Mouse (Mus musculus) c-Kit-positive CD71-negative TER-119-negative erythroid progenitor cells, embryonic 14.5 days (primary cell): ENCODE data around the gene Trpm6.

Source experiments
- DNase-seq: peaks from one replicate; pipeline ENCODE4 v3.0.0-alpha.2; 2013; ENCODE audit warnings: low read depth

Gene Trpm6

GRCm38 (mm10) chr19:18771561-18771960 lies 21.8 kb downstream of the Trpm6 start:
- DNase-seq: no peak

- DNase-seq: no peak
Measured at GRCm38 (mm10) chr19:18772888-18773488, 23.2 kb downstream of the Trpm6 start.

GRCm38 (mm10) chr19:18774085-18774484 lies 24.3 kb downstream of the Trpm6 start:
- DNase-seq: no peak

- DNase-seq: no peak
Measured at GRCm38 (mm10) chr19:18799646-18800045, 49.9 kb downstream of the Trpm6 start.

- no peak for DNase-seq
Measured at GRCm38 (mm10) chr19:18811264-18811663, 61.5 kb downstream of the Trpm6 start.

GRCm38 (mm10) chr19:18815170-18815569 lies 65.4 kb downstream of the Trpm6 start:
- no peak for DNase-seq

- DNase-seq: peak; percentile 2
Measured at GRCm38 (mm10) chr19:18817425-18817824, 67.6 kb downstream of the Trpm6 start.

- no peak for DNase-seq
Measured at GRCm38 (mm10) chr19:18828601-18829000, 78.8 kb downstream of the Trpm6 start.

- no peak for DNase-seq
Measured at GRCm38 (mm10) chr19:18831196-18831595, 81.4 kb downstream of the Trpm6 start.

- peak; percentile 28 for DNase-seq
Measured at GRCm38 (mm10) chr19:18834971-18835370, 85.2 kb downstream of the Trpm6 start.

- no peak for DNase-seq
Measured at GRCm38 (mm10) chr19:18841789-18842562, 92.2 kb downstream of the Trpm6 start.

GRCm38 (mm10) chr19:18842626-18843025 lies 92.8 kb downstream of the Trpm6 start:
- no peak for DNase-seq

GRCm38 (mm10) chr19:18846336-18846735 lies 96.6 kb downstream of the Trpm6 start:
- no peak for DNase-seq

- no peak for DNase-seq
Measured at GRCm38 (mm10) chr19:18868311-18868710, 118.5 kb downstream of the Trpm6 start.

- no peak for DNase-seq
Measured at GRCm38 (mm10) chr19:18872792-18873569, 123.2 kb downstream of the Trpm6 start.

- DNase-seq: no peak
Measured at GRCm38 (mm10) chr19:18873709-18874644, 124.2 kb downstream of the Trpm6 start.

GRCm38 (mm10) chr19:18879264-18879663 lies 129.5 kb downstream of the Trpm6 start:
- DNase-seq: no peak

- no peak for DNase-seq
Measured at GRCm38 (mm10) chr19:18881162-18881561, 131.4 kb downstream of the Trpm6 start.

- DNase-seq: no peak
Measured at GRCm38 (mm10) chr19:18887646-18888407, 138.0 kb downstream of the Trpm6 start.

GRCm38 (mm10) chr19:18888491-18889116 lies 138.8 kb downstream of the Trpm6 start:
- DNase-seq: no peak
